Mouse (Mus musculus): ENCODE data around the gene Chd3. TPM values are rescaled to one million over a fixed set of nuclear protein-coding genes. Genes with fewer than 3 reads are reported as not detected.
A peak's percentile ranks its signal among the peaks of the same experiment; 100 is the strongest.

Chd3 gene
- total and polyA plus RNA-seq, 2 experiments from 2014 or later: 12.4 to 23.6 TPM

DNA sequence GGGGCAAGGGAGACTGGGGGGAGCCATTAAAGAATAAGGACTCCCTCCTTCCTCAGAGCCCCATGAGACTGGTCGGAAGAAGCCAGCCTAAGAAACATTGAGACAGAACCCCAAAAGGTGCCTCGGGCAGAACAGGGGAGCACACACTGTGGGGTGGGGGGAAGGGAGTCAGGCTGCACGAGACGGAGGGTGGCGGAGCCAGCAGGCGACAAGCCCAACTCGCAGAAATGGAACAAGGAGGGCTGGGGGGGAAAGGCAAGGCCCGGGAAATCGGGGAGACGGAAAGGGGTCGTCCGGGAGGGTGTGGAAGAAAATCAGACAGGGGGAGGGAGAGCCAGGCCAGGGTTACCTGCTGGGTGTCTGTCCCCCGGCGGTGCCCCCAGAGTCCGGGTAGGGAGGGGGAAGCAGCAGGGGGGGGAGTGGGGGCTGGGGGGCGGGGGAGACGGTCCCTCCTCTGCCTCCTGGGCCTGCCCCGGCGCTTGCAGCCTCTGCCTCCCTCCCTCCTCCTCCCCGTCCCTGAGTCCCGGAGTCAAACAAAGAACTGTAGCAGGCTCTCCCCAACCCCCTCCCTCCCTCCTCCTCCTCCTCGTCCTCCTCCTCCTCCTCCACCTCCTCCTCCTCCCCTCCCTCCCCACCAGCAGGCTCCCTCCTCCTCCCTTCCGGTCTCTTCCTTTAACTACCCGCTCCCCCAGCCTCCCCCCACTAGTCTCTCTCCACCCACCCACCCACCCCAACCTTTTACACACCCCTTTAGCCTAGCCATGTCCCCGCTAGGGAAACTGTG is 46.7 kb upstream of the Chd3 start:
- peak overlapping the region; percentile 61 for H3K4me3 ChIP-seq (ENCODE audit: low read depth, low read length)
- H3K27ac ChIP-seq (ENCODE audit: low read depth): peak overlapping the region; percentile 99
- 0% methylated on average over 14 of the region's 25 CpGs for WGBS
- H3K9ac ChIP-seq (replicated peaks; ENCODE audit: low read depth, low read length): peak overlapping the region; percentile 82
- ATAC-seq (ENCODE audit: insufficient read depth, low read depth) (peak; percentile 9; the same call in 1 of the 2 replicates), DNase-seq (ENCODE audit: low spot score) (peak; percentile 81)
- H3K27me3 ChIP-seq (ENCODE audit: control insufficient read depth, insufficient read depth, low read length): 0 out of 2 replicates have a peak, but pooled peaks cover 3% of the 10 kb centered on the region
- H3K4me1 ChIP-seq (ENCODE audit: control insufficient read depth, insufficient read depth): peaks cover 45% of the 10 kb centered on the region
- no peaks in the 10 kb centered on the region for H3K9me3 ChIP-seq (replicated peaks; ENCODE audit: control insufficient read depth, low read length)
- peaks cover 11% of the 10 kb centered on the region; the same call in 1 of the 2 replicates for H3K36me3 ChIP-seq (replicated peaks; ENCODE audit: control insufficient read depth, insufficient read depth, low read length)
- H3K4me2 ChIP-seq (ENCODE audit: low read depth, low read length): peak overlapping the region; percentile 95
- TF ChIP-seq CTCF (IDR thresholded peaks at IDR 0.05; ENCODE audit: low read depth) (no peak), EP300 (IDR thresholded peaks at IDR 0.05; ENCODE audit: low read depth) (peak; percentile 1; the same call in 1 of the 2 replicates)

- ATAC-seq (ENCODE audit: insufficient read depth, low read depth) (peak; percentile 24), DNase-seq (ENCODE audit: low spot score) (peak; percentile 86)
- H3K9ac ChIP-seq (replicated peaks; ENCODE audit: low read depth, low read length): peak overlapping the region; percentile 82
- H3K4me1 ChIP-seq (ENCODE audit: control insufficient read depth, insufficient read depth): peaks cover 40% of the 10 kb centered on the region
- peak overlapping the region; percentile 99 for H3K27ac ChIP-seq (ENCODE audit: low read depth)
- 0% methylated on average over 3 of the region's 3 CpGs for WGBS
- no peaks in the 10 kb centered on the region for H3K27me3 ChIP-seq (ENCODE audit: control insufficient read depth, insufficient read depth, low read length)
- H3K36me3 ChIP-seq (replicated peaks; ENCODE audit: control insufficient read depth, insufficient read depth, low read length): peaks cover 11% of the 10 kb centered on the region; the same call in 1 of the 2 replicates
- H3K4me3 ChIP-seq (ENCODE audit: low read depth, low read length): peak overlapping the region; percentile 61
- TF ChIP-seq EP300 (IDR thresholded peaks at IDR 0.05; ENCODE audit: low read depth) (peak; percentile 28; the same call in 1 of the 2 replicates), CTCF (IDR thresholded peaks at IDR 0.05; ENCODE audit: low read depth) (peak; percentile 38)
- no peaks in the 10 kb centered on the region for H3K9me3 ChIP-seq (replicated peaks; ENCODE audit: control insufficient read depth, low read length)
- peak overlapping the region; percentile 95 for H3K4me2 ChIP-seq (ENCODE audit: low read depth, low read length)
Measured at GRCm38 (mm10) chr11:69415327-69415667, 46.1 kb upstream of the Chd3 start.

GRCm38 (mm10) chr11:69414421-69415326 is 45.5 kb upstream of the Chd3 start:
- TF ChIP-seq CTCF (IDR thresholded peaks at IDR 0.05; ENCODE audit: low read depth) (no peak), EP300 (IDR thresholded peaks at IDR 0.05; ENCODE audit: low read depth) (no peak; the same call in 1 of the 2 replicates)
- 34% methylated on average over 4 of the region's 4 CpGs for WGBS
- ATAC-seq (ENCODE audit: insufficient read depth, low read depth) (no peak), DNase-seq (ENCODE audit: low spot score) (no peak)
- H3K9me3 ChIP-seq (replicated peaks; ENCODE audit: control insufficient read depth, low read length): no peaks in the 10 kb centered on the region
- H3K4me2 ChIP-seq (ENCODE audit: low read depth, low read length): peak overlapping the region; percentile 95
- peaks cover 11% of the 10 kb centered on the region; the same call in 1 of the 2 replicates for H3K36me3 ChIP-seq (replicated peaks; ENCODE audit: control insufficient read depth, insufficient read depth, low read length)
- H3K27ac ChIP-seq (ENCODE audit: low read depth): peak overlapping the region; percentile 99
- H3K27me3 ChIP-seq (ENCODE audit: control insufficient read depth, insufficient read depth, low read length): no peaks in the 10 kb centered on the region
- H3K9ac ChIP-seq (replicated peaks; ENCODE audit: low read depth, low read length): peak overlapping the region; percentile 82
- peak overlapping the region; percentile 61 for H3K4me3 ChIP-seq (ENCODE audit: low read depth, low read length)
- H3K4me1 ChIP-seq (ENCODE audit: control insufficient read depth, insufficient read depth): peaks cover 37% of the 10 kb centered on the region

DNA sequence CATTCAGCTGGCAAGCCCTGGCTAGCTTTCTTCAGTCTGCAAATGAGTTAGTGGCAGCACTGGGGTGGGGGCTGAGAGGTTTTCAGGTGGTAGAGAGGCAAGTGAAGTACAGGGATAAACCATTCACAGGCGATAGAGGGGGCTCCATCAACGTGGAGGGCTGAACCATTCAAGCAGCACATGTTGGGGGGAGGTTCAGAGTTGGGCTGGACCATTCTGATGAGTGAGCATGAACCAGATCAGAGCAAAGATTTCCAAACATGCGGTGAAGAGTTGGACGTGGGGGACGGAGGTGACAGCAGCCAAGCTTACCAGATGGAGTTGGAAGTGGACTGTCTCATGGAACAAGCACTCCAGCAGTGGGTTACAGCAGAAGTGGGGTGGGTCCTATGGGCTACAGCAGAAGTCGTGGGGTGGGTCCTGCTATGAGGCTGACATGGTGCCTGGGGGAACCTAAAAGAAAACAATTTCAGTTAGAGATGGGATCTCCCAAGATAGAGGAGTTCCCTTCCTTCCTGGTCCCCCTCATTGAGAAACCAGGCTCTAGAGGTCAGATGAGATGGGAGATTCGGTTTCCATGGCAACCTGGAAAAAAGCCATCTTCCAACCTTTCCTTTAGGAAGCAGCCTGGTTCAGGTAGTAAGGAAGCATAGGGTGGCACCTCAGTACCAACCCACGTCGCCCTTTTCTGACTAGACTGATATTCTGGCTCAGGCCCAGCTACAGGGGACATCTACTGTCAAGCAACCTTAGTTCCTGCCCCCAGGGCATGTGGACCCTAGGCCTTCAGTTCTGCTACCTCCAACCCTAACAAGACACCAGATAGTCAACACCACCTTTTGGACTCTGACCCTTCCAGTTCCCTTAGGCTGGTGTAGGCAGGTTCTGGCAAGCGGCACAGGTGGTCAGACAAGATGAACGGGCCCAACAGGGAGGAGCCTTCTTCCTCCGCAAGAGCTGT is 44.3 kb upstream of the Chd3 start, which contains the start of gene Kdm6b:
TSS of gene Kdm6b (minus strand) at position 455 of the 961 bp plus-strand sequence.
- Histone ChIP-seq H3K36me3 (replicated peaks; ENCODE audit: control insufficient read depth, insufficient read depth, low read length) (peaks cover 11% of the 10 kb centered on the region; the same call in 1 of the 2 replicates), H3K9me3 (replicated peaks; ENCODE audit: control insufficient read depth, low read length) (no peaks in the 10 kb centered on the region), H3K27me3 (ENCODE audit: control insufficient read depth, insufficient read depth, low read length) (no peaks in the 10 kb centered on the region), H3K4me3 (ENCODE audit: low read depth, low read length) (peak within 1 kb of the TSS; percentile 61), H3K27ac (ENCODE audit: low read depth) (peak within 1 kb of the TSS; percentile 99), H3K4me2 (ENCODE audit: low read depth, low read length) (peak within 1 kb of the TSS; percentile 95), H3K4me1 (ENCODE audit: control insufficient read depth, insufficient read depth) (peaks cover 37% of the 10 kb centered on the region), H3K9ac (replicated peaks; ENCODE audit: low read depth, low read length) (no peak within 1 kb of the TSS)
- TF ChIP-seq EP300 (IDR thresholded peaks at IDR 0.05; ENCODE audit: low read depth): no peak
- no peak for DNase-seq (ENCODE audit: low spot score)
- 41% methylated on average over 12 of the region's 12 CpGs for WGBS
- ATAC-seq (ENCODE audit: insufficient read depth, low read depth): no peak

All from heart, postnatal 0 days (tissue).